Mouse (Mus musculus): ENCODE measurements around the gene Fgfr2. TPM values are rescaled to one million over a fixed set of nuclear protein-coding genes. Genes with fewer than 3 reads are reported as not detected.

Gene Fgfr2
- polyA plus RNA-seq, 1 experiment from 2014 or later = 92.0 TPM

DNA sequence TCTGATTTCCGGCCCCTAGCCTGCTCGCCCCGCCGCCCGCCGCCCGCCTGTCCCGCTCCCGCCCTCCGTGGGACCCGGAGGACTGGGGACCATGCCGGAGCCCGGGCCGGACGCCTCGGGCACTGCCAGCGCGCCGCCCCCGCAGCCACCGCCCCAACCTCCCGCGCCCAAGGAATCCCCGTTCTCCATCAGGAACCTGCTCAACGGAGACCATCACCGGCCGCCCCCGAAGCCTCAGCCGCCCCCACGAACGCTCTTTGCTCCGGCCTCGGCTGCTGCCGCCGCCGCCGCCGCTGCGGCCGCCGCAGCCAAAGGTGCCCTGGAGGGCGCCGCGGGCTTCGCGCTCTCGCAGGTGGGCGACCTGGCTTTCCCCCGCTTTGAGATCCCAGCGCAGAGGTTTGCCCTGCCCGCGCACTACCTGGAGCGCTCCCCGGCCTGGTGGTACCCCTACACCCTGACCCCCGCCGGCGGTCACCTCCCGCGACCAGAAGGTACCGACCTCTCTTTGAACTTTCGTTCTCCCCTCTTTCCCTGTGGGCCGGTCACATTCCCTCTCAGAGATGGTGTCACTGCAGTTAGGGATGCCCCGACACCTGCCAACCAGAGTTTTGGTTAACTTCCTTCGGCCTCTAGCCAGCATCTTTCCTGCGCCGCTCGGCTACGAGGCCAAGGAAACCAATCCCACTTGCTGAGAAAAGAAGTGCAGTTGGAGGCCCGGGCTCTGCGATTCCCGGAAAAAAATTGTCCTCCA is 1580.1 kb downstream of the Fgfr2 start:
- Histone ChIP-seq H3K9ac (ENCODE audit: low read length) (peak overlapping the region; percentile 27; the same call in 1 of the 2 replicates), H3K27ac (ENCODE audit: low read depth, low read length) (no peak overlapping the region), H3K4me1 (ENCODE audit: control insufficient read depth, insufficient read depth, low read length) (peaks cover 26% of the 10 kb centered on the region), H3K4me3 (ENCODE audit: low read depth, low read length) (peak overlapping the region; percentile 42), H3K4me2 (peak overlapping the region; percentile 79), H3K36me3 (ENCODE audit: control insufficient read depth, insufficient read depth, low read length) (no peaks in the 10 kb centered on the region), H3K9me3 (ENCODE audit: control insufficient read depth, low read length) (no peaks in the 10 kb centered on the region), H3K27me3 (ENCODE audit: control insufficient read depth, insufficient read depth, low read length) (peaks cover 88% of the 10 kb centered on the region)
- peak; percentile 64 for ATAC-seq (ENCODE audit: low FRiP score)
- under 1% methylated on average over 69 of the region's 71 CpGs for WGBS
- peak; percentile 96 for DNase-seq (ENCODE audit: low spot score, missing footprints)

DNA sequence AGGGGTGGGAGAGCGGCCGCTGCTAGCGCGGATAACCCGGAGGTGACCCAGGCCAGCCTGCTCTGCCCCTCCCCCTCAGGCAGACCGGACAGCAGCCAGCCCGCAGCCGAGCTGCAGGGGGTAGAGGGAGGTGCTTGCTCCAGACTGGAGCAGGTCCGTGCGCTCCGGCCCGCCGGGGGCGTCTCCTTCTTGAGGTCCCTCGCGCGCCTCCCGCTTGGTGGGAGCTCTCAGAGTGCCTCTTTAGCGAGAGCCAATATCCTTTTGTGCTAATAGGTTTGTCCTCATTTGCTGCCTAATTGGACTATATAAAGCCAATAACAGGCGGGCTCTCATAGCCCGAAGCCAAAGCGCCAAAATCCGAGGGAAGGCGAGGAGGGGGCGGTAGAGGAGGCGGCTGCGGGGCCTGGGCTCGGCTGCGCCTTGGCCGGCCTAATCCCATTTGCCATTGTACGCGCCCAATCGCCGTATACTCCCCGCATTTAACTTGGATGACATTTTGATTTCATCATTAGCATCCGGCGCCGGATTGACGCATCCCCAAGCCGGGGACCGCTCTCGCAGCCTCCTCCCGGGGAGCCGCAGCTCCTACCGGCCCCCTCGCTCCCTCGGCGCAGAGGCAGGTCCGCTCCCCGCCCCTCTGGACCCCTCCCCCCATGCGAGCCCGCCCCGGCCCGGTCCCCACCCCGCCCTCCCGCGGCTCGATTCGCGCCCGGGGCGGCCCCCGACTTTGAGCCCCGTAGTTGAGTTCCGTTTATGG is 1580.9 kb downstream of the Fgfr2 start, which contains the start of gene Hmx3:
Hmx3 (plus strand) TSS at position 753 of the 757 bp plus-strand sequence.
- Histone ChIP-seq H3K9ac (ENCODE audit: low read length) (peak within 1 kb of the TSS; percentile 27), H3K36me3 (ENCODE audit: control insufficient read depth, insufficient read depth, low read length) (no peaks in the 10 kb centered on the region), H3K27ac (ENCODE audit: low read depth, low read length) (no peak within 1 kb of the TSS), H3K4me2 (peak within 1 kb of the TSS; percentile 79), H3K9me3 (ENCODE audit: control insufficient read depth, low read length) (no peaks in the 10 kb centered on the region), H3K27me3 (ENCODE audit: control insufficient read depth, insufficient read depth, low read length) (peaks cover 81% of the 10 kb centered on the region), H3K4me1 (ENCODE audit: control insufficient read depth, insufficient read depth, low read length) (peaks cover 26% of the 10 kb centered on the region), H3K4me3 (ENCODE audit: low read depth, low read length) (peak within 1 kb of the TSS; percentile 42)
- DNase-seq (ENCODE audit: low spot score, missing footprints) (peak; percentile 96), ATAC-seq (ENCODE audit: low FRiP score) (peak; percentile 81)
- under 1% methylated on average over 57 of the region's 65 CpGs for whole genome bisulfite sequencing

DNA sequence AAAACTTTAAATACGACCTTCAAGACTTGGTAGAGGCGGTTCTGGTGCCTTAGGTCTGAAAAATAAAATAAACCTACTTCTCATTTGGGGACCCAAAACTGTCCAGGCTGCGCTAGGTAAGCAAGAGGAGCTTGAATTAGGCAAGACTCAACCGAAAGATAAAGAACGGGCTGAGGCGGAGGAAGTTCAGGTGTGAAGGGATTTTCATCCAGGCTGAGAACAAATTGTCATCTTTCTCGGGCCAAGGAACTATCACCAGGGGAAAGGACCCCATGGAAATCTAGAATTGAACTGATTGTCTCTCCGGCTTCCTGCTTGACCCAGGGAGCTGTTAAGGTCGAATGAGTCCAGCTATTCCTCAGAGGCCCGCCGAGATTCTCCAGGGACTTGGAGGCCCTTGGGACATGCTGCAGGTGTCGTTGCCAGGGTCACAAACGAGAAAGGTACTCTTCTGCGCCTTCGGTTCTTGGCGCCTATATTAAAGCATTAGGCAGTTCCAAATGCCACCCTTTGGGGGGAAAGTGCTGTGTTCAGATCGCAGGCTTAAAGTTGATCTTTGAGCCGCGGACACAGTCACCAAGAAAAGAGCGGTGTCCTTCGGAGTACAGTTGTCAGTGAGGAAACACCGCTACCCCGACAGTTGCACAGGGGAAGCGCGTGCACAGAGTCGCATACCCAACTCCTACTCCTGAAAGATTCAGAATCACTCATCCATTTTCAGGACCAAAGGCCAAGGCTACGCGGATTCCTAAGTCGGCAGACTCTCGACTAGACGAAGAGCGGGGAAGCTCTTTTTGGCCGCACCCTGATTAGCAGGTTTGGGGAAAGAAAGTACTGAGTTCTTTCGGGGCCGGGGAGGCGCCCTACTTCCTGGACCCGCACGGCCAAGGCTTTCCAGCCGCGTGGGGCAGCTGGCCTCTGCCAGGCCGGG is 1581.7 kb downstream of the Fgfr2 start:
- ATAC-seq (ENCODE audit: low FRiP score) (no peak), DNase-seq (ENCODE audit: low spot score, missing footprints) (peak; percentile 96)
- H3K4me1 ChIP-seq (ENCODE audit: control insufficient read depth, insufficient read depth, low read length) = peaks cover 26% of the 10 kb centered on the region
- H3K9me3 ChIP-seq (ENCODE audit: control insufficient read depth, low read length) = no peaks in the 10 kb centered on the region
- peak overlapping the region; percentile 79 for H3K4me2 ChIP-seq
- H3K27ac ChIP-seq (ENCODE audit: low read depth, low read length) = no peak overlapping the region
- H3K27me3 ChIP-seq (ENCODE audit: control insufficient read depth, insufficient read depth, low read length) = peaks cover 73% of the 10 kb centered on the region
- WGBS = under 1% methylated on average over 41 of the region's 41 CpGs
- no peak overlapping the region for H3K9ac ChIP-seq (ENCODE audit: low read length)
- no peaks in the 10 kb centered on the region for H3K36me3 ChIP-seq (ENCODE audit: control insufficient read depth, insufficient read depth, low read length)
- peak overlapping the region; percentile 42 for H3K4me3 ChIP-seq (ENCODE audit: low read depth, low read length)

DNA sequence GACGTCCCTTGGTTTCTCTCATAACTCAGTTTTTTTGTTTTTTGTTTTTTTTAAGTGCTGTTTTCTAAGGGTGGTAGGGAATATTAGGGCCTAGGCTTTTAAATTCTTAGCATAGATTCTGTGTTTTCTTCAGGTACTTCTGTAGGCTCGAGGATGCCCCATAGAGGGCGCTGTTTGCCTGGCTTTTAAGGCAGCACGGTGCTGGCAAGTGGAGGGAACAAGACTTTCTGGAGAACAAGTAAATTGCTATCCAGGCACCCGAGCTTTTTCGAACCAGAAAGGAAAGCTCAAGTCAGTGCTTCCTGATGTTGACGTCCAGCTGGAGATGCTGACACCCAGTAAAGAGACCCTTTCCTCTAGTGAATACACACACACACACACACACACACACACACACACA is 1583.2 kb downstream of the Fgfr2 start:
- DNase-seq (ENCODE audit: low spot score, missing footprints) = peak; percentile 98
- H3K9ac ChIP-seq (ENCODE audit: low read length) = no peak overlapping the region
- no peak overlapping the region for H3K27ac ChIP-seq (ENCODE audit: low read depth, low read length)
- ATAC-seq (ENCODE audit: low FRiP score) = no peak
- no peaks in the 10 kb centered on the region for H3K36me3 ChIP-seq (ENCODE audit: control insufficient read depth, insufficient read depth, low read length)
- H3K4me2 ChIP-seq = no peak overlapping the region
- H3K4me1 ChIP-seq (ENCODE audit: control insufficient read depth, insufficient read depth, low read length) = peaks cover 26% of the 10 kb centered on the region
- no peaks in the 10 kb centered on the region for H3K9me3 ChIP-seq (ENCODE audit: control insufficient read depth, low read length)
- WGBS = under 1% methylated on average over 7 of the region's 7 CpGs
- H3K4me3 ChIP-seq (ENCODE audit: low read depth, low read length) = no peak overlapping the region
- peaks cover 58% of the 10 kb centered on the region for H3K27me3 ChIP-seq (ENCODE audit: control insufficient read depth, insufficient read depth, low read length)

DNA sequence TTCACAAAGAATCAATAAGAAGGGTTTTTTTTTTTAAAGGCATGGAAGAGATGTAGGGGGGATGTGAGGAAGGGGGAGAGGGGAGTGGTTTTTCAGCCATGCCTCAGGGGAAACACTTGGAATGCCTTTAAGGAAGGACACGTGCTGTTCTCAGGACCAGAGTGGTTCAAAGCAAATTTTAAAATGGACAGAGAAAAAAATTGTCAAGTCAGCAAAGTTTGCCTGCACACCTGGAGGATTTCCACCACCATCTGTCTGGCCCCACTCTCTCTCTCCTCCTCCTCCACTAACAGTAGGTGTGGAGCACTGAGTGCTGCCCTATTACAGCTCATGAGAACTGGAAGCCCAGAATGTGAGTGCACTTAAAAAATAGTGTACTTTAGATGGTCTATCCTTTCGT is 1619.4 kb downstream of the Fgfr2 start:
- Histone ChIP-seq H3K9ac (ENCODE audit: low read length) (no peak overlapping the region), H3K9me3 (ENCODE audit: control insufficient read depth, low read length) (no peaks in the 10 kb centered on the region), H3K27ac (ENCODE audit: low read depth, low read length) (no peak overlapping the region), H3K27me3 (ENCODE audit: control insufficient read depth, insufficient read depth, low read length) (no peaks in the 10 kb centered on the region), H3K36me3 (ENCODE audit: control insufficient read depth, insufficient read depth, low read length) (no peaks in the 10 kb centered on the region), H3K4me3 (ENCODE audit: low read depth, low read length) (no peak overlapping the region), H3K4me2 (no peak overlapping the region), H3K4me1 (ENCODE audit: control insufficient read depth, insufficient read depth, low read length) (no peaks in the 10 kb centered on the region)
- no peak for ATAC-seq (ENCODE audit: low FRiP score)
- no peak for DNase-seq (ENCODE audit: low spot score, missing footprints)
- 77% methylated on average over 2 of the region's 2 CpGs for WGBS

DNA sequence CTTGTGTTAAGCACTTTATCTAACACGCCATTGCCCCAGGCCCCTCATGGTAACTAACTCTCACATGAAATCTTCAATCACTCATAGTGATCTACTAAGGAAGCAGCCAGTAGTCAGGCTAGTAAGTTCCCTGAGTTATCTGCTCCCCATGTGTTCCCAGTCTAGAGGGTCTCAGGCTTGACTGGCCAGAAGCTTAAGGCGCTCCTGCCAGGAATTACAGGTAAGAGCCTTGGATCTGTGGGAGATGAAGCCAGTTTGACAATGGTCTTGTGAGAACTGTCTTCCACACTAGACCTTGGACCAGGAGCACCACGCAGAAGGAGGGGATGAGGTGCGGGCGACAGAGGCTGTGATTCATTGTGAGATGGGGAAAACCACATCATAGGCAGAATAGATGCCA is 1644.7 kb downstream of the Fgfr2 start:
- H3K4me3 ChIP-seq (ENCODE audit: low read depth, low read length) = no peak overlapping the region
- WGBS = 88% methylated on average over 5 of the region's 5 CpGs
- H3K27me3 ChIP-seq (ENCODE audit: control insufficient read depth, insufficient read depth, low read length) = no peaks in the 10 kb centered on the region
- no peaks in the 10 kb centered on the region for H3K36me3 ChIP-seq (ENCODE audit: control insufficient read depth, insufficient read depth, low read length)
- DNase-seq (ENCODE audit: low spot score, missing footprints) (peak; percentile 78), ATAC-seq (ENCODE audit: low FRiP score) (no peak)
- H3K4me2 ChIP-seq = no peak overlapping the region
- no peak overlapping the region for H3K27ac ChIP-seq (ENCODE audit: low read depth, low read length)
- no peak overlapping the region for H3K9ac ChIP-seq (ENCODE audit: low read length)
- H3K9me3 ChIP-seq (ENCODE audit: control insufficient read depth, low read length) = no peaks in the 10 kb centered on the region
- 0 out of 2 replicates have a peak, but pooled peaks cover 2% of the 10 kb centered on the region for H3K4me1 ChIP-seq (ENCODE audit: control insufficient read depth, insufficient read depth, low read length)

DNA sequence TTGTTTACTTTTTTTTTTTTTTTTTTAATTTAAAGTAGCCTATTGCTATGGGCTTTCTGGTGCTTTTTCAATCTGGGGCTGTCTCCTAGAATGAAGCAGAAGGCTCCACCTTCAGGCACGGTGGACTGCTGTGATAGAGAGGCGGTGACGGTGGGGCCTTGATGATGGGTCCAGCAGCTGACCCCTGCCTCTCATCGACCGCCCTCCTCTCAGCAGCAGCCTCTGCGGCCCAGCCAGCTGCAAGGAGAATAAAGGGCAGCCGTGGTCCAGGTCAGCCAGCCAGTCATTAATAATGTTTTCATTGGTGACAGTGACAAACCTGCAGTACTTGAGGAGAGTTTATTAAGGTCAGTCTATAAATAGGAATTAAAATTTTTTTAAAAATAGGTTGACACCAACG is 1646.0 kb downstream of the Fgfr2 start:
- DNase-seq (ENCODE audit: low spot score, missing footprints) (no peak), ATAC-seq (ENCODE audit: low FRiP score) (no peak)
- Histone ChIP-seq H3K9ac (ENCODE audit: low read length) (no peak overlapping the region), H3K4me3 (ENCODE audit: low read depth, low read length) (no peak overlapping the region), H3K27me3 (ENCODE audit: control insufficient read depth, insufficient read depth, low read length) (no peaks in the 10 kb centered on the region), H3K27ac (ENCODE audit: low read depth, low read length) (no peak overlapping the region), H3K9me3 (ENCODE audit: control insufficient read depth, low read length) (no peaks in the 10 kb centered on the region), H3K4me1 (ENCODE audit: control insufficient read depth, insufficient read depth, low read length) (0 out of 2 replicates have a peak, but pooled peaks cover 2% of the 10 kb centered on the region), H3K4me2 (no peak overlapping the region), H3K36me3 (ENCODE audit: control insufficient read depth, insufficient read depth, low read length) (no peaks in the 10 kb centered on the region)
- WGBS = 28% methylated on average over 8 of the region's 8 CpGs

DNA sequence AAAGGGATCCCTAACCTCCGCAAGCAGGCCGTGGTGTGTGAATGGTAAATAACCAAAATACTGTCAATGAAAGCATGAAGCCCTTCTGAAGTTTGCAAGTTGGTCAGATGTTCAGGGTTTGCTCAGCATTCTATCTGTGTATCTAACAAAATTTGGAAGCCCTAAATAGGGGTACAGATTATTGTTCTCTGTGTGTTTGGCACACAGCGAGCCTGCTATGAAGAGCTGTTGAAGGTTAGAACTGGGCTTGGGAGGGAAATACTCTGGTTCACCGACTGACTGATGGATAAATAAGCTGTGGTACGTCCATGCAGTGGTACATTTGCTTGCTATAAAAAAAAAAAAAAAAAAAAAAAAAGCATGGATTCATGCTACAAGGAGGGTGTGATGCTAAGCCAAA is 1651.6 kb downstream of the Fgfr2 start:
- Histone ChIP-seq H3K4me2 (no peak overlapping the region), H3K27ac (ENCODE audit: low read depth, low read length) (no peak overlapping the region), H3K9me3 (ENCODE audit: control insufficient read depth, low read length) (no peaks in the 10 kb centered on the region), H3K4me3 (ENCODE audit: low read depth, low read length) (no peak overlapping the region), H3K27me3 (ENCODE audit: control insufficient read depth, insufficient read depth, low read length) (0 out of 2 replicates have a peak, but pooled peaks cover 2% of the 10 kb centered on the region), H3K9ac (ENCODE audit: low read length) (no peak overlapping the region), H3K36me3 (ENCODE audit: control insufficient read depth, insufficient read depth, low read length) (no peaks in the 10 kb centered on the region), H3K4me1 (ENCODE audit: control insufficient read depth, insufficient read depth, low read length) (peaks cover 1% of the 10 kb centered on the region)
- DNase-seq (ENCODE audit: low spot score, missing footprints) = peak; percentile 54
- ATAC-seq (ENCODE audit: low FRiP score) = no peak
- WGBS = 90% methylated on average over 5 of the region's 5 CpGs
